Mouse (Mus musculus) olfactory bulb, adult 2 months (tissue): Measurements from ENCODE around the gene Tekt5.

Experiments
- CTCF ChIP-seq: fragments of 200-500 bp; IDR thresholded peaks from 2 replicates; pipeline ENCODE4 v1.5.1; 2012; ENCODE audit warnings: low read depth, mild to moderate bottlenecking, low read length, moderate library complexity; ENCODE audit not compliant: insufficient read depth
- POLR2A ChIP-seq: fragments of 200-500 bp; IDR thresholded peaks from 2 replicates; pipeline ENCODE4 v1.6.1; 2012; ENCODE audit warnings: mild to moderate bottlenecking, low read depth, low read length, moderate library complexity; ENCODE audit not compliant: insufficient read depth

DNA sequence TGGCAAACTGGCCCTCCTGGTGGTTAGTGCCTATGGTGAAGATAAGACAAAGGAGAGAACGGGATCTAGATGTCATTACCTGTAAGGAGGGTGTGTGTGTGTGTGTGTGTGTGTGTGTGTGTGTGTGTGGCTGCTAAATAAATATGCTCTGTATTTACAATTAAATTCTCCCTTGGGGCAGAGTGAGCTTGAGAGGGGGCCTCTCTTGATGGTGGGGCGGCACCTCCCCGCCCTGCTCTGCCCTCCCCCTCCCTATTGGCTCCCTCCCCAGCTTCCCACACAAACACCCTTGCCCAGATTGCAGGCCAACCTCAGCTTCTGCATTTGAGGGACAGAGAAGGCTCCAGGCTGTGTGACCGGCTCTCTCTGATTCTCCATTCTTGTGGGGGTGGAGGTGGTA is 83.3 kb downstream of the Tekt5 start:
- TF ChIP-seq CTCF (no peak), POLR2A (no peak)
